Mouse (Mus musculus) liver, embryonic 16.5 days (tissue): Measurements from ENCODE around the gene Duxf3. TPM values are rescaled to one million over a fixed set of nuclear protein-coding genes. Genes with fewer than 3 reads are reported as not detected.
"Not testable (repeated sequence)": the region's sequence is repeated elsewhere in the genome, so short reads cannot be mapped to it uniquely, and the experiment has no call there.

Experiments used
- ATAC-seq: fragments of 200-750 bp; cut with Nextera tagmentation; 2 replicates; pipeline ENCODE4 v1.8.0; 2017; ENCODE audit warnings: low read depth, mild to moderate bottlenecking, moderate number of reproducible peaks, moderate library complexity
- H3K27ac ChIP-seq: fragments of 300-500 bp; sonication (generic); 2 replicates; pipeline ENCODE4 v1.5.1; 2014; ENCODE audit warnings: mild to moderate bottlenecking, low read length
- H3K27me3 ChIP-seq: fragments of 300-500 bp; sonication (generic); 2 replicates; pipeline ENCODE4 v1.6.1; 2014; ENCODE audit warnings: low read depth, low read length, mixed read lengths; ENCODE audit not compliant: control insufficient read depth, insufficient read depth
- H3K36me3 ChIP-seq: fragments of 300-500 bp; sonication (generic); 2 replicates; pipeline ENCODE4 v1.6.1; 2014; ENCODE audit warnings: mild to moderate bottlenecking; ENCODE audit not compliant: control insufficient read depth, insufficient read depth
- H3K4me1 ChIP-seq: fragments of 300-500 bp; sonication (generic); 2 replicates; pipeline ENCODE4 v1.6.1; 2014; ENCODE audit warnings: low read depth, low read length, mixed read lengths; ENCODE audit not compliant: control insufficient read depth
- H3K4me2 ChIP-seq: fragments of 300-500 bp; sonication (generic); 2 replicates; pipeline ENCODE4 v1.6.1; 2014; ENCODE audit warnings: low read depth, low read length, mixed read lengths
- H3K4me3 ChIP-seq: fragments of 300-500 bp; sonication (generic); 2 replicates; pipeline ENCODE4 v1.5.1; 2014; ENCODE audit warnings: low read depth, mild to moderate bottlenecking, low read length
- H3K9ac ChIP-seq: fragments of 300-500 bp; sonication (generic); 2 replicates; pipeline ENCODE4 v1.6.1; 2014; ENCODE audit warnings: low read depth, low read length
- H3K9me3 ChIP-seq: fragments of 300-500 bp; sonication (generic); replicated peaks from 2 replicates; pipeline ENCODE4 v1.6.1; 2016; ENCODE audit warnings: low read length; ENCODE audit not compliant: control insufficient read depth
- WGBS: fragments of 180-500 bp; shearing (Covaris S2); extraction: QIAGEN DNeasy Blood & Tissue Kit; methylation state at CpG from one replicate; pipeline ENCODE4 v1.1.7; 2014; ENCODE audit not compliant: insufficient replicate concordance; 5-methylcytosine and 5-hydroxymethylcytosine counted together
- polyA plus RNA-seq: library from polyadenylated mRNA; unstranded; fragments of >200 nt; fragmentation: Nextera tagmentation; extraction: Ambion mirVana; gene quantifications from 2 replicates; pipeline ENCODE4 v1.2.1, GENCODE M21; 2015

The Duxf3 gene
- polyA plus RNA-seq, 1 experiment from 2014 or later: not detected

DNA sequence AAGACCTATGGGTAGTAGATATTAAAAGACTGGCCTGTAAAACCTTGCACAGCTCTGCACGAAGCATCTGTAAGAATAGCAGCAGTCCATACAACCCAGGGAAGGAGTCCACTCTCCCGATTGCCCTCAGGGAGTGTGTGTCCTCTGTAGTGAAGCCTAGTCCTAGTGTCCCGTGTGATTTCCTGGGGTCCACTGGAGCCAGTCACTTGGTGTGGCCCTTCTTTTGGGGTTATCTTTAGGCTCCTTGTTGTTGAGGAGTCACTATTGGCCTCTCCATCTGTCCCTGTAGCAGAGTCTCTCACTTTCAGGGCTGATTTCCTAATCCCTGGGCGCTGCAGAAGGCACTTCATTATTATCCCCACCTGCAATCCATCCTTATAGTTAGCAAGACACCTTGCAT lies 2.5 kb upstream of the Duxf3 start:
- H3K36me3 ChIP-seq, H3K4me3 ChIP-seq, ATAC-seq, H3K9ac ChIP-seq, H3K9me3 ChIP-seq, H3K27me3 ChIP-seq, H3K27ac ChIP-seq, H3K4me2 ChIP-seq, H3K4me1 ChIP-seq: not testable (repeated sequence)
- WGBS: 64% methylated on average over 4 of the region's 4 CpGs

DNA sequence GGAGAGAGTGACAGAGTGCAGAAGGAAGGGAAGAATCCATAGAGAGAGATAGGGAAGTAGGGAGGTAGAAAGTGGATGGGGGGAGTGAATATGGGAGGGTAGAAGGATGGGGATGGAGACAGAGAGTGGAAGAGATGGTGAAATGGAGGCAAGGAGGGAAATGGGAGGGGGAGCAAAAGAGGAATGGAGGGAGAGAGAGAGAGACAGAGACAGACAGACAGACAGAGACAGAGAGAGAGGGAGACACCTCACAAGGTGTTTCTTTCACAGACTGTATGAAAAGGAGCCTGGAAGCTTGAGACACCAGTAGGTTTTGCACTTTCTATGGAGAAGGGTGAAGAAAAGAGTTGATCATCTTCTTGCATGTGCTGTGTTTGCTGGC lies 1.3 kb upstream of the Duxf3 start:
- not testable (repeated sequence) for H3K9ac ChIP-seq, H3K4me3 ChIP-seq, H3K9me3 ChIP-seq, H3K4me1 ChIP-seq, H3K36me3 ChIP-seq, H3K27ac ChIP-seq, H3K4me2 ChIP-seq, H3K27me3 ChIP-seq
- ATAC-seq: 0 out of 2 replicates have a peak, but pooled peaks have one; percentile 1

DNA sequence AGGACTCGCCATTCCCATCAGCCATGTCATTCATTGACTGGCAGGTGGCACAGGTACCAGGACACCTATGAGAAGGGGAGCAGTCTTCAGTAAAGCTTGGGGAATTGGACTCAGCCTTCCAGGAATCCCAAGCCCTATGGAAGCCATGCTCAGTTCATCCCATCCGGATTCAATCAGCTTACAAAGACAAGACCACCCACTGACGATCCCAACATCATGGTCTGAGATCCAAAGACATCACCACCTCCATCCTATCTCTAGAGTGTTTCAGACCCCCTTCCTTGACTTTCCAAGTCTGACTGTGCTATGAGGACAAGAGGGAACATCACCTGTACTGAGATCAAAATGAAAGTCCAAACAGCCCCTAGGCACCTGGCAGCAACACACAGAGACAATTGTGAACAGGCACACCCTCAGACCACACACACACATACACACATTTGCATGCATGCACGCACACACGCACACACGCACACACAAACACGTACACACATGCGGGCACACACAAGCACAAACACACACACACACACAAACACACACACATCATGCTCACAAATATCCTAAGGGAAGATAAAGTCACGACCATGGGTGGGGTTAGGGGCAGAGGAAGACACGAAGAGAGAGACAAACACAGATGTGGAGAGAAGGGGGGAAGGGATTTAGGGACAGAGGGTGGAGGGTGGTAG lies 722 bp upstream of the Duxf3 start:
- not testable (repeated sequence) for H3K27me3 ChIP-seq, H3K36me3 ChIP-seq, H3K4me1 ChIP-seq, H3K9ac ChIP-seq, H3K4me2 ChIP-seq, H3K4me3 ChIP-seq, H3K27ac ChIP-seq, H3K9me3 ChIP-seq
- ATAC-seq: peak; percentile 23; the same call in 1 of the 2 replicates
- 56% methylated on average over 9 of the region's 10 CpGs for WGBS

DNA sequence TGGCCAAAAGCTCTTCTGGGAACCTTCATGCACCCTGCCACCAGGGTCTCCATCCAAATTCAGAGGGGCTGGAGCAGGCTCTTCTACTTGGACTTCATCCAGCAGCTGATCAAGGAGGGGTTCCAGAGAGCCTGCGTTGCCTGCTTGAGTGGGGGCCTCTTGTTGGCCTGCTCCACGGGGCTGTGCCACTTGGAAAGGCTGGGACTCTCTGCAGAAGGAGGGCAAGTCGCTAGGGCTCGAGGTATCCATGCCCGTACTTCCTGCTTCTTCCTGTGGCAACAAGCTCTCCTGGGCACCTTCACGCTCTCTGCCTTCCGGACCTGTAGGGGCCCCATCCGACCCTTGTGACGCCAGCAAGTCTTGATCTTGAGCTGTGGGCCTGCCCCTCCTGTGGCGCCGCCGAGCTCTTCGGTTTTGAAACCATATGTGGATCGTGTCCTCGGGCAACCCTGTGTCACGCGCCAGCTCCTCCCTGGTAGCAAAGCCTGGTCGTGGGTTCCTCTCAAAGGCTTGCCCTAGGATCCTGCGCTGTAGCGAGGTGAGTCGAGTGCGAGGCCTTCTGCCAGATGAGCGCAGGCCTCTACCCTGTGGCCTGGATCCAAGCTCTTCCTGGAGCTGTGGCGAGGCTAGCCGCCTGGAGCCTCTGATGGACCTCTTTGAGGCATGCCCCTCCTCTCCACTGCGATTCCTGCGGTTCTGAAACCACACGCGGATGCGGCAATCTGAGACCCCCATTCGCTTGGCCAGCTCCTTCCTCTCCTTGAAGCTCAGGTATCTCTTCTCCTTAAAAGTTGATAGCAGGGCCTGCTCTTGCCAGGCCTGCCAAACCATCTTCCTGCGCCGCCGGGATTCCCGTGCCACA lies 465 bp downstream of the Duxf3 start:
- not testable (repeated sequence) for H3K36me3 ChIP-seq, H3K27ac ChIP-seq, H3K9me3 ChIP-seq, H3K4me3 ChIP-seq, H3K4me1 ChIP-seq, H3K9ac ChIP-seq, H3K27me3 ChIP-seq, H3K4me2 ChIP-seq
- peak; percentile 64 for ATAC-seq
- WGBS: 75% methylated on average over 29 of the region's 35 CpGs

DNA sequence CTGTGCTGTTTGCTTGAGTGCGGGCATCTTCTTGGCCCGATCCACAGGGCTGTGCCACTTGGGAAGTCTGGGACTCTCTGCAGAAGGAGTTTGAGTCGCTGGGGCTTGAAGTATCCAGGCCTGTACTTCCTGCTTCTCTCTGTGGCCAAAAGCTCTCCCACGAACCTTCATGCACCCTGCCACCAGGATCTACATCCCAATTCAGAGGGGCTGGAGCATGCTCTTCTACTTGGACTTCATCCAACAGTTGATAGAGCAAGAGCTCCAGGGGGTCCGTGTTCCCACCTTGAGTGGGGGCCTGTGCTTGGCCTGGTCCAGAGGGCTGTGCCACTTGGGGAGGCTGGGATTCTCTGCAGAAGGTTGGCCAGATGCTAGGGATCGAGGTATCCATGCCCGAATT lies 1.4 kb downstream of the Duxf3 start:
- not testable (repeated sequence) for H3K9ac ChIP-seq, H3K27ac ChIP-seq, H3K4me2 ChIP-seq, H3K9me3 ChIP-seq, H3K27me3 ChIP-seq, H3K4me1 ChIP-seq, H3K4me3 ChIP-seq, ATAC-seq, H3K36me3 ChIP-seq
- 76% methylated on average over 5 of the region's 7 CpGs for WGBS

DNA sequence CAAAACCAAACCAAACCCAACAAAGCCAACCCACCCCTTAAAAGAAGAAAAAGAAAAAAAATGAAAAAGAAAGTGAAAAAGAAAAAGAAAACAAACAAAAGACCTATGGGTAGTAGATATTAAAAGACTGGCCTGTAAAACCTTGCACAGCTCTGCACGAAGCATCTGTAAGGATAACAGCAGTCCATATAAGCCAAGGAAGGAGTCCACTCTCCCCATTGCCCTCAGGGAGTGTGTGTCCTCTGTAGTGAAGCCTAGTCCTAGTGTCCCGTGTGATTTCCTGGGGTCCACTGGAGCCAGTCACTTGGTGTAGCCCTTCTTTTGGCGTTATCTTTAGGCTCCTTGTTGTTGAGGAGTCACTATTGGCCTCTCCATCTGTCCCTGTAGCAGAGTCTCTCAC lies 2.5 kb downstream of the Duxf3 start:
- not testable (repeated sequence) for ATAC-seq, H3K9me3 ChIP-seq, H3K36me3 ChIP-seq, H3K4me1 ChIP-seq, H3K4me2 ChIP-seq, H3K4me3 ChIP-seq, H3K27me3 ChIP-seq, H3K9ac ChIP-seq, H3K27ac ChIP-seq
- 43% methylated on average over 3 of the region's 3 CpGs for WGBS

DNA sequence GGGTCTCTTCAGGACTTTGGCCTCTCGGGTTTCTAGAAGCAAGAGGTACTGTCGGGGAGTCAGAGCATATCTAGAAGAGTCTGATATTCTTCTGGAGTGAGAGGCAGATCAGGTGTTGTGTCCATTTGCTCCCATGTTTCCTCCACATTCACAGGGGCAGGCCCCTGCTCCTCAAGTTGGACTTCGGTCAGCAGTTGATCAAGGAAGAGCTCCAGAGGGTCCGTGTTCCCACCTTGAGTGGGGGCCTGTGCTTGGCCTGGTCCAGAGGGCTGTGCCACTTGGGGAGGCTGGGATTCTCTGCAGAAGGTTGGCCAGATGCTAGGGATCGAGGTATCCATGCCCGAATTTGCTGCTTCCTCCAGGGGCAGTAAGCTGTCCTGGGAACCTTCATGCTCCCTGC lies 4.7 kb downstream of the Duxf3 start:
- not testable (repeated sequence) for H3K9ac ChIP-seq, H3K4me2 ChIP-seq, H3K27me3 ChIP-seq, H3K9me3 ChIP-seq, H3K4me1 ChIP-seq, H3K4me3 ChIP-seq, H3K36me3 ChIP-seq, ATAC-seq, H3K27ac ChIP-seq
- 55% methylated on average over 2 of the region's 6 CpGs for WGBS

DNA sequence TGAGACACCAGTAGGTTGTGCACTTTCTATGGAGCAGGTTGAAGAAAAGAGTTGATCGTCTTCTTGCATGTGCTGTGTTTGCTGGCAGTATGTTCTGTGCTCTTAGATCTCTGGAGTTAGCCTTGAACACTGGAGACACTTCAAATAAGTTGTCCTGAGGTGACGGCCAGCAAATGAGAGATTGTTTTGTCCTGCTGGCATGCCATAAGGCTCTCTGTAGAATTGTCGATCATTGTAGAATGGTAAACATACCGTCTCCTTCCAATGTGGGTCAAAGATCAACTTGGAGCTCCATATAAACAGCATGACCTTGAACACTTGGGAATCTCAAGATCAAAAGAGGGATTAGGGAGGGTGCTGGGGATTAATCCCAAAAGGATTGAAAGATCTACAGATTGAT lies 6.1 kb downstream of the Duxf3 start:
- not testable (repeated sequence) for H3K4me2 ChIP-seq, H3K4me1 ChIP-seq, ATAC-seq, H3K9ac ChIP-seq, H3K9me3 ChIP-seq, H3K4me3 ChIP-seq, H3K27me3 ChIP-seq, H3K36me3 ChIP-seq, H3K27ac ChIP-seq
- 65% methylated on average over 4 of the region's 4 CpGs for WGBS
